Mouse (Mus musculus) liver, embryonic 15.5 days (tissue): Measurements from ENCODE around the gene Nmrk2. TPM values are rescaled to one million over a fixed set of nuclear protein-coding genes. Genes with fewer than 3 reads are reported as not detected.
"Not testable (repeated sequence)": the region's sequence is repeated elsewhere in the genome, so short reads cannot be mapped to it uniquely, and the experiment has no call there.

Experiments
- ATAC-seq: fragments of 200-750 bp; cut with Nextera tagmentation; 2 replicates; pipeline ENCODE4 v1.8.0; 2017; ENCODE audit warnings: moderate number of reproducible peaks, mild to moderate bottlenecking, moderate library complexity; ENCODE audit not compliant: insufficient read depth
- H3K27ac ChIP-seq: fragments of 300-500 bp; sonication (generic); replicated peaks from 2 replicates; pipeline ENCODE4 v1.5.1; 2015; ENCODE audit warnings: mild to moderate bottlenecking, inconsistent platforms
- H3K27me3 ChIP-seq: fragments of 300-500 bp; sonication (generic); 2 replicates; pipeline ENCODE4 v1.6.1; 2015; ENCODE audit warnings: mild to moderate bottlenecking, inconsistent platforms
- H3K36me3 ChIP-seq: fragments of 300-500 bp; sonication (generic); replicated peaks from 2 replicates; pipeline ENCODE4 v1.6.1; 2015; ENCODE audit warnings: moderate library complexity, mild to moderate bottlenecking, inconsistent platforms
- H3K4me1 ChIP-seq: fragments of 300-500 bp; sonication (generic); replicated peaks from 2 replicates; pipeline ENCODE4 v1.6.1; 2015; ENCODE audit warnings: inconsistent platforms
- H3K4me2 ChIP-seq: fragments of 300-500 bp; sonication (generic); 2 replicates; pipeline ENCODE4 v1.6.1; 2015; ENCODE audit warnings: moderate library complexity, mild to moderate bottlenecking, inconsistent platforms
- H3K4me3 ChIP-seq: fragments of 300-500 bp; sonication (generic); replicated peaks from 2 replicates; pipeline ENCODE4 v1.5.1; 2015; ENCODE audit warnings: mild to moderate bottlenecking, inconsistent platforms
- H3K9ac ChIP-seq: fragments of 300-500 bp; sonication (generic); 2 replicates; pipeline ENCODE4 v1.6.1; 2015; ENCODE audit warnings: moderate library complexity, mild to moderate bottlenecking, inconsistent platforms
- H3K9me3 ChIP-seq: fragments of 300-500 bp; sonication (generic); replicated peaks from 2 replicates; pipeline ENCODE4 v1.6.1; 2016; ENCODE audit warnings: inconsistent platforms
- WGBS: fragments of 180-500 bp; shearing (Covaris S2); methylation state at CpG from one replicate; pipeline ENCODE4 v1.1.7; 2015; ENCODE audit warnings: mixed read lengths; ENCODE audit not compliant: insufficient replicate concordance; 5-methylcytosine and 5-hydroxymethylcytosine counted together
- polyA plus RNA-seq: library from polyadenylated mRNA; unstranded; fragments of >200 nt; fragmentation: Nextera tagmentation; extraction: Ambion mirVana; gene quantifications from 2 replicates; pipeline ENCODE4 v1.2.1, GENCODE M21; 2015

Gene Nmrk2
- polyA plus RNA-seq, 1 experiment from 2014 or later = 0.09 TPM

GRCm38 (mm10) chr10:81233226-81233585 is 31.4 kb upstream of the Nmrk2 start:
- H3K9me3 ChIP-seq = no peaks in the 10 kb centered on the region
- H3K4me2 ChIP-seq = peak overlapping the region; percentile 87
- H3K27ac ChIP-seq = peak overlapping the region; percentile 53; the same call in 1 of the 2 replicates
- WGBS = 2% methylated on average over 28 of the region's 28 CpGs
- H3K4me1 ChIP-seq = peaks cover 18% of the 10 kb centered on the region
- ATAC-seq = peak; percentile 56; the same call in 1 of the 2 replicates
- H3K9ac ChIP-seq = peak overlapping the region; percentile 57
- H3K27me3 ChIP-seq = peaks cover 74% of the 10 kb centered on the region
- no peaks in the 10 kb centered on the region for H3K36me3 ChIP-seq
- H3K4me3 ChIP-seq = peak overlapping the region; percentile 69

- Histone ChIP-seq H3K9ac (peak within 1 kb of the TSS; percentile 57), H3K36me3 (no peaks in the 10 kb centered on the region), H3K27ac (peak within 1 kb of the TSS; percentile 53; the same call in 1 of the 2 replicates), H3K4me2 (peak within 1 kb of the TSS; percentile 87), H3K4me3 (peak within 1 kb of the TSS; percentile 69), H3K4me1 (peaks cover 18% of the 10 kb centered on the region), H3K9me3 (no peaks in the 10 kb centered on the region), H3K27me3 (peaks cover 74% of the 10 kb centered on the region)
- 6% methylated on average over 29 of the region's 29 CpGs for WGBS
- ATAC-seq = peak; percentile 73
Measured at GRCm38 (mm10) chr10:81232580-81233225, 30.9 kb upstream of the Nmrk2 start, which contains the start of gene Zfr2. Zfr2 (plus strand) TSS chr10:81233155.

DNA sequence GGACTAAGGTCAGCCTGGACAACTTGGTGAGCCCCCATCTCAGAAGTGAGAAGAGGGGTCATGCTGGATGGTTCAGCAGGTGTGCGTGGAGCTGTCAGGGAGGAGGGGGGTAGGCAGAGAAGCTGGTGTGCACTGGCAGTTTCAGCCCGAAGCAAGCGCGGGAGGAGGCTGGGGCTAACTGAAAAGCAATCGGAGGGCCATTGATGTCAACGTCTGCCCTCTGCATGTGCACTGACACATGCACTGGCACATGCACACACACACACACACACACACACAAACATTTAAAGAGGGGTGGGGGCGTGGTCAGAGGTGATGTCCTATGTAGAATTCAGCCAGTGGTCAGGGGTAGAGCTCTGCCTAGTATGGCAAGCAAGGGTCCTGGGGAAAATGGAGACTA is 29.6 kb upstream of the Nmrk2 start:
- H3K4me1 ChIP-seq = peaks cover 18% of the 10 kb centered on the region
- 37% methylated on average over 7 of the region's 7 CpGs for WGBS
- no peaks in the 10 kb centered on the region for H3K36me3 ChIP-seq
- H3K9me3 ChIP-seq = no peaks in the 10 kb centered on the region
- no peak overlapping the region for H3K4me2 ChIP-seq
- H3K27me3 ChIP-seq = peaks cover 63% of the 10 kb centered on the region
- no peak overlapping the region for H3K4me3 ChIP-seq
- no peak for ATAC-seq
- H3K9ac ChIP-seq = no peak overlapping the region
- H3K27ac ChIP-seq = no peak overlapping the region

DNA sequence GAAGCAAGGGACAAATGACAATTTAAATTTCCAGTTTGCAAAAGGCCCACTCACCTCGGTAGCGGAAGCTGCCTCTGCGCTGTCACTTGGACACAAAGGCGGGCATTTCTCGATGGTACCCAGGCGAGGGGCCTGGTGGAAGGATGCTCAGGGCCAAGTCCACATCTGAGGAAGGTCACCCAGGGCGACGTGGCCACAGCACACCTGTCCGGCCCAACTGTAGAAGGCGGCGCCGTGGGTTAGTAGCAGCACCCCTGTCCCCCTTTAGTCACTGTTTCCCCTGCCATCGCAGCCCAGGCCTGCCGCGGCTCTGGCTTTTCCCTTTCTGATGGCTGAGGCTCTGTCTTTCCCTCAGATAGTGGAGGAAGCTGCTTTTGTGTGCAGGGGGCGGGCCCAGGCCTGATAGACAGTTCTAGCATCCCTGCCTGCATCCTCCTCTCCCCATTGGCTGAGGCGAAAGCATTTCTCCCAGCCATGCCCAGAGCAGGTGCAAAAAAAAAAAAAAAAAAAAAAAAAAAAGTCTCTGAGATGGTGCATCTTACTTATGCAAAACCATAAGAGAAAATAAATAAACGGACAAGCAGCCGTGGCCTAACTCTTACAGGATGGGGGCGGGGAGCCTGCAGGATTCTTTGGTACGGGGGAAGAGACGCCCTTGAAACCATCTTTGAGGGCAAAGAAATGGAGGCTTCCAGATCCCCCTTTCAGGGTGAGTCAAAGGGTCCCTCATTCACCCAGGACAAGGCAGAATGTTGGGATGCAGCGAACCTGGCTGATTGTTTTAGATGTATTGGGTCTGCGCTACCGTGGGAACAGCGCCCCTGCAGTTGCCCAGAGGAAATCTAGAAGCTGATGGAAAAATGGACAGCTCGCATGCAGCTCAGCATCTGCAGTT is 28.8 kb upstream of the Nmrk2 start, which contains the start of gene Atcay:
TSS of gene Atcay (minus strand) at position 396 of the 895 bp plus-strand sequence.
- H3K9ac ChIP-seq = no peak within 1 kb of the TSS
- no peak within 1 kb of the TSS for H3K27ac ChIP-seq
- no peaks in the 10 kb centered on the region for H3K36me3 ChIP-seq
- 12% methylated on average over 27 of the region's 27 CpGs for WGBS
- H3K9me3 ChIP-seq = no peaks in the 10 kb centered on the region
- peaks cover 60% of the 10 kb centered on the region for H3K27me3 ChIP-seq
- H3K4me2 ChIP-seq = no peak within 1 kb of the TSS
- ATAC-seq = no peak
- peaks cover 18% of the 10 kb centered on the region for H3K4me1 ChIP-seq
- no peak within 1 kb of the TSS for H3K4me3 ChIP-seq

DNA sequence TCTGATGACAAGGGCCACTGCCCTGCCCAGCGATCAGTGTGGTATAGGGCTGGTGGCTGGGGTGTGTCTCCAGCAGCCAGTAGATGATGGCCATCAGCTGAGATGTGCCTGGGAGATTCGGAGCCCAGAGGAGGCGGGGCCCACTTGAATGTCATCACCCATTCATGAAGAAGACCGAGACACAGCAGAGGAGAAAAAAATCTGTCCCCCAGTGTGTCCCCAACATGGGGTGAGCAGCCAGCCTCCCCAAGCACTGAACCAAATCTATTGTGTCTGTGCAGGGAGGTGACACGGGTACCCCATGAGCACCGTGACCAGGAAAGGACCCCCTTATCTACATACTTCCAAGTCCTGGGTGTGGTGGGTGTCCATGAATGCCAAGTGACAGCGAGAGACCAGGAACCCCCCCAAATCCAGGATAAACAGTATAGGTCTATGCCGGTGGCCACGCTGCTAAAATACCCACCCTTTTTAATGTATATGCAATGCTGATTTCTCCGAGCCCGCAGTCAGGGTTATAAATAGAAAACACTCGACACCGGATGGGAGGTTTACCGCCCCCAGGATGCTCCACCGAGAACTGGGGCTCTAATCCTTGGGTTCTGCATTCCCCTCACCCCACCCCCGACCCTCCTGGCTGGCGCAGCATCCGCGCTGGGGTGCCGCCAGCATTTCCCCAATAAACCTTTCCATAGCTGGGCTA is 28.0 kb upstream of the Nmrk2 start:
- no peak overlapping the region for H3K27ac ChIP-seq
- H3K4me1 ChIP-seq = peaks cover 18% of the 10 kb centered on the region
- WGBS = 10% methylated on average over 20 of the region's 20 CpGs
- ATAC-seq = no peak
- H3K4me2 ChIP-seq = no peak overlapping the region
- no peaks in the 10 kb centered on the region for H3K36me3 ChIP-seq
- H3K9ac ChIP-seq = no peak overlapping the region
- no peak overlapping the region for H3K4me3 ChIP-seq
- peaks cover 55% of the 10 kb centered on the region for H3K27me3 ChIP-seq
- H3K9me3 ChIP-seq = no peaks in the 10 kb centered on the region

DNA sequence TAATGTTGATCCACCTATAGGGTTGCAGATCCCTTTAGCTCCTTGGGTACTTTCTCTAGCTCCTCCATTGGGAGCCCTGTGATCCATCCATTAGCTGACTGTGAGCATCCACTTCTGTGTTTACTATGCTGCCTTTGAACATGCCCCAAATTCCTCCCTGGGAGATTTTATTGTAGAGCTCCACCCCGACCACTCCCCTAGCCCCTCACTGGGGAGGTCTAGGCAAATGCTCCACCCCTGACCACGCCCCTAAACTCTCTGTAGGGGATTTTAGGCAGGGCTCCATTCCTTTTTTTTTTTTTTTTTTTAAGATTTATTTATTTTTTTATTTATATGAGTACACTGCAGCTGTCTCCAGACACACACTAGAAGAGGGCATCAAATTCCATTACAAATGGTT is 21.9 kb upstream of the Nmrk2 start:
- WGBS = 29% methylated on average over 2 of the region's 2 CpGs
- not testable (repeated sequence) for ATAC-seq

DNA sequence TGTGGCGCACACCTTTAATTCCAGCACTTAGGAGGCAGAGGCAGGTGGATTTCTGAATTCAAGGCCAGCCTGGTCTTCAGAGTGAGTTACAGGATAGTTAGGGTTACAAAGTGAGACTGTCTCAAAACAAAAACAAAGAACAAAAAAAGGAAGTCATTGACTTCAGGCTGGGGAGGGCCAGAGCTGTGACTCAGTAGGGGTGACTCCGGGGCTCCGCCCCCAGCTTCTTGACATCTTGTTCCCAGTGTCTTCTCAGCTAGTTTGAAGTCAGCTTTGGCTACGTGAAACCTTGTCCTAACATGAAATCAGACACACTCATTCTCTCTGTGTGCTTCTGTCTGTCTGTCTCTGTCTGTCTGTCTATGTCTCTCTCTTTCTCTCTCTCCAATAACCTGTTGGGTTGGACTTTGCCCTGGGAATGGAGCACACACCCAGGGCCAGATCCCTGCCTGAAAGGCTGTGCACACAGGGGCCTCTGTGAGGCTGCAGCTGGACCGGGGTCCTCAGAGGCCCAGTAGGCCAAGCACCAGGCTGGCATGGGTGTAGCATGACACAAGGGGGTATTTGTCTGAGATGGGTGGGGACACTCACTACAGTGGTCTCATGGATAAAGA is 19.7 kb upstream of the Nmrk2 start:
- no peak for ATAC-seq
- no peaks in the 10 kb centered on the region for H3K9me3 ChIP-seq

More for the DNA sequence above, 21.9 kb upstream of the Nmrk2 start:
- not testable (repeated sequence) for H3K4me3 ChIP-seq, H3K4me1 ChIP-seq, H3K9me3 ChIP-seq, H3K4me2 ChIP-seq, H3K9ac ChIP-seq, H3K36me3 ChIP-seq, H3K27ac ChIP-seq
- peaks cover 17% of the 10 kb centered on the region for H3K27me3 ChIP-seq

DNA sequence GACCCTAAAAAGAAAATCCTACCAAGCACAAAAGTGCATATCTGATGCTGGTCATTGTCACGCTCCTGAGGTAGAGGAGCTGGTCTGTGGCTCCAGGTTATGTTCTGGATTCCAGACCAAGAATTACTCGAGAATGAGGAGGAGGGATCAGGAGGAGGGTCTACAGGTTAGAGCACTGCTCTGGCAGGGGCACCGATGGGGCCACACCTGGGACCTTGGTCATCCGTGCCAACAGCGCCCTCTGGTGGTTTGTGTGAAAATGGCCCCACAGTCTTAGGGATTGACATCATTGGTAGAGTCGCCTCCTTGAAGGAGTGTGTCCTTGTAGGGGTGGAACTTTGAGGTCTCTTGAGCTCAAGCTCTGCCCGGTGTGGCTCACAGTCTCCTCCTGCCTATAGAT is 16.1 kb upstream of the Nmrk2 start:
- no peaks in the 10 kb centered on the region for H3K9me3 ChIP-seq
- no peak overlapping the region for H3K27ac ChIP-seq
- no peak overlapping the region for H3K9ac ChIP-seq
- peaks cover 14% of the 10 kb centered on the region; the same call in 1 of the 2 replicates for H3K27me3 ChIP-seq
- H3K36me3 ChIP-seq = no peaks in the 10 kb centered on the region
- 18% methylated on average over 7 of the region's 7 CpGs for WGBS
- peaks cover 10% of the 10 kb centered on the region for H3K4me1 ChIP-seq
- no peak for ATAC-seq
- H3K4me2 ChIP-seq = no peak overlapping the region
- no peak overlapping the region for H3K4me3 ChIP-seq

More for the DNA sequence above, 19.7 kb upstream of the Nmrk2 start:
- Histone ChIP-seq H3K4me1 (peaks cover 10% of the 10 kb centered on the region), H3K27ac (no peak overlapping the region), H3K4me2 (no peak overlapping the region), H3K4me3 (no peak overlapping the region), H3K36me3 (no peaks in the 10 kb centered on the region), H3K27me3 (peaks cover 13% of the 10 kb centered on the region), H3K9ac (no peak overlapping the region)
- 61% methylated on average over 5 of the region's 5 CpGs for WGBS

GRCm38 (mm10) chr10:81217267-81217666 is 15.4 kb upstream of the Nmrk2 start:
- not testable (repeated sequence) for H3K4me1 ChIP-seq, H3K36me3 ChIP-seq, H3K9ac ChIP-seq, H3K27ac ChIP-seq, ATAC-seq, H3K9me3 ChIP-seq, H3K4me3 ChIP-seq, H3K4me2 ChIP-seq
- 3% methylated on average over 1 of the region's 1 CpGs for WGBS
- H3K27me3 ChIP-seq = peaks cover 14% of the 10 kb centered on the region; the same call in 1 of the 2 replicates

- ATAC-seq = no peak
- Histone ChIP-seq H3K27ac (no peak overlapping the region), H3K4me2 (no peak overlapping the region), H3K9ac (no peak overlapping the region), H3K4me1 (peaks cover 7% of the 10 kb centered on the region), H3K36me3 (no peaks in the 10 kb centered on the region), H3K27me3 (peaks cover 14% of the 10 kb centered on the region; the same call in 1 of the 2 replicates), H3K9me3 (no peaks in the 10 kb centered on the region), H3K4me3 (no peak overlapping the region)
- 64% methylated on average over 6 of the region's 6 CpGs for WGBS
Measured at GRCm38 (mm10) chr10:81216810-81217209, 15.0 kb upstream of the Nmrk2 start.
